Mouse (Mus musculus): ENCODE data around the gene Snx33. TPM values are rescaled to one million over a fixed set of nuclear protein-coding genes. Genes with fewer than 3 reads are reported as not detected.
A peak's percentile ranks its signal among the peaks of the same experiment; 100 is the strongest.

Gene Snx33
- polyA plus RNA-seq (2014; fragmentation: Nextera tagmentation; extraction: Ambion mirVana): 5.1 and 5.8 TPM in 2 replicates

DNA sequence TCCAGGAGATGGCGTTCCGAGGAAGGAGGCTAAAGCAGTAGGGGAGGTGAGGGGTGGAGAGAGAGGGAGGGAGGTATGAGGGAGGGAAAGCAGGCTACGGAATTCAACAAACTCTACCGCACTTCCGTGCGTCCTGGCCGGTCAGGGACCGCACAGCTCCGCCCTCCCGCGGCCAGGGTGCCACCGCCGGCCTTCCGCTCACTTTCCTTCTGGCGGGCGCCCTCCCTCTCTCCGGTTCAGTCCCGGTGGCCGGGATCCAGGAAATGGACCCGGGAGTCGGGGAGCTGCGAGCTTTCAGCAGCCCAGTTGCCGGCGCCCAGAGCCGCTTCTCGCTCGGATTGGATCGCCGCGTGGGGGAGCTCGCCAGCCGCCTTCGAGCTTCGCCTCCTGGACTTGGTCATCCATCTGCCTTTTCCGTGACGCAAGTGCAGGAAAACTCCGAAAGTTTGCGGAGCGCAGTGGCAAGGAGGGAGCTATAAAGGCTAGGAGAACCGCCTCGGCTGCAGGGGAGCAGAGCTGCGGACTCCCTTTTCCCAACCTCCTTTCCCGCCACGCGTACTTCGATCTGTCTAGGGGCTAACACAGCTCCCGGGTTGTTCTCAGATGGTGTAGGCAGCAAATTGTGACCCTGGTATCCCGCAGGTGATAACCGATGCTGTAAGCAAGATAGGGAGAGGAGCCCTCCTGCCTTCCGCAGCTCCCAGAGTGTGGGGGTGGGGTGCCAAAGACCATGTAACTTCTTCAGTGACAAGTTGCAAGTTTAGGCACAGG, at the start of gene Snx33:
Gene Snx33 (minus strand): TSS at position 331 of the 771 bp plus-strand sequence.
- ATAC-seq (replicated peaks; ENCODE audit: low FRiP score, low TSS enrichment, low read depth) (peak; percentile 85), DNase-seq (ENCODE audit: low spot score) (peak; percentile 96)
- Histone ChIP-seq H3K9me3 (ENCODE audit: control insufficient read depth, low read length) (no peaks in the 10 kb centered on the region), H3K4me2 (ENCODE audit: low read length) (peak within 1 kb of the TSS; percentile 74), H3K9ac (ENCODE audit: low read length) (peak within 1 kb of the TSS; percentile 71), H3K4me1 (replicated peaks; ENCODE audit: control insufficient read depth, insufficient read depth, low read length) (peaks cover 33% of the 10 kb centered on the region), H3K4me3 (ENCODE audit: low read depth, low read length) (peak within 1 kb of the TSS; percentile 61), H3K36me3 (ENCODE audit: control insufficient read depth, insufficient read depth, low read length) (peaks cover 3% of the 10 kb centered on the region; the same call in 1 of the 2 replicates), H3K27me3 (replicated peaks; ENCODE audit: control insufficient read depth, insufficient read depth, low read length) (no peaks in the 10 kb centered on the region), H3K27ac (ENCODE audit: low read depth) (peak within 1 kb of the TSS; percentile 94)
- WGBS: under 1% methylated on average over 48 of the region's 50 CpGs

DNA sequence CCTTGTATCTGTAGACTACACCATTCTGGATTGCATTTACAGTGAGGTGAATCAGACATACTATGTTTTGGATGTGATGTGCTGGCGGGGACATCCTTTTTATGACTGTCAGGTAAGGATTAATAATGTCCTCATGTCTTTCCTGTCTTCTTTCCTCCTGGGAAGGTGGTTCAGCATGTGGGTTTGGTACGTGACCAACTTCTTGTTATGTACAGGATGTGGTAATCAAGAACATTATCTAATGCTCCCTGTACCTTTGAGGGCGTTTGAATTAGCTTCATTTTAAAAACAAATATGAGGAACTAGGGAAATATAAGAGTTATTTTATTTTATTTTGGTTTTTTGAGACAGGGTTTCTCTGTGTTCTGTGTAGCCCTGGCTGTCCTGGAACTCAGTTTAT, 47.0 kb upstream of the Snx33 start:
- no peak overlapping the region for H3K4me3 ChIP-seq (ENCODE audit: low read depth, low read length)
- no peaks in the 10 kb centered on the region for H3K9me3 ChIP-seq (ENCODE audit: control insufficient read depth, low read length)
- no peak overlapping the region for H3K4me2 ChIP-seq (ENCODE audit: low read length)
- WGBS: 83% methylated on average over 3 of the region's 3 CpGs
- DNase-seq (ENCODE audit: low spot score) (no peak), ATAC-seq (replicated peaks; ENCODE audit: low FRiP score, low TSS enrichment, low read depth) (no peak)
- H3K4me1 ChIP-seq (replicated peaks; ENCODE audit: control insufficient read depth, insufficient read depth, low read length): no peaks in the 10 kb centered on the region
- H3K27me3 ChIP-seq (replicated peaks; ENCODE audit: control insufficient read depth, insufficient read depth, low read length): no peaks in the 10 kb centered on the region
- no peak overlapping the region for H3K9ac ChIP-seq (ENCODE audit: low read length)
- peaks cover 6% of the 10 kb centered on the region for H3K36me3 ChIP-seq (ENCODE audit: control insufficient read depth, insufficient read depth, low read length)
- H3K27ac ChIP-seq (ENCODE audit: low read depth): no peak overlapping the region

DNA sequence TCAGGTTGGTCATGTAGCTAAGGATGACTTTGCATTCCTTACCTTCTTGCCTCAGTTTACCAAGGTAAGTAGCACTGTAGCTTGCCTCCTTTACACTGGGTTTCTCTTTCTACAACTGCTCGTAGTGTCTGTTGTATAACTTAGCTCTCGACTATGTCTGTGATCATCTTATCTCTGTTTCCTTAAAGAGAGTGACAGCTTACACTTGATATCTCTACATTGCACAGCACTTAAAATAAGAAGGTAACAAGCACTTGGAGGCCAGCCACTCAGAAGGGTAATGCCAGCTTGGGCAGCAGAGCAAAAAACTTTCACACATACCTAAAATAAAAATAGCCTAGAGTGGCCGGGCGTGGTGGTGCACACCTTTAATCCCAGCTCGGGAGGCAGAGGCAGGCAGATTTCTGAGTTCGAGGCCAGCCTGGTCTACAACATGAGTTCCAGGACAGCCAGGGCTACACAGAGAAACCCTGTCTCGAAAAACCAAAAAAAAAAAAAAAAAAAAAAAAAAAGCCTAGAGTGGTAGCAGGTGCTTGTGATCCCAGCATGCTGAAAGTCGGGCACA, 45.9 kb upstream of the Snx33 start:
- Histone ChIP-seq H3K4me1 (replicated peaks; ENCODE audit: control insufficient read depth, insufficient read depth, low read length) (no peaks in the 10 kb centered on the region), H3K4me2 (ENCODE audit: low read length) (no peak overlapping the region), H3K9ac (ENCODE audit: low read length) (no peak overlapping the region), H3K4me3 (ENCODE audit: low read depth, low read length) (no peak overlapping the region), H3K9me3 (ENCODE audit: control insufficient read depth, low read length) (no peaks in the 10 kb centered on the region), H3K36me3 (ENCODE audit: control insufficient read depth, insufficient read depth, low read length) (peaks cover 6% of the 10 kb centered on the region), H3K27me3 (replicated peaks; ENCODE audit: control insufficient read depth, insufficient read depth, low read length) (no peaks in the 10 kb centered on the region), H3K27ac (ENCODE audit: low read depth) (no peak overlapping the region)
- DNase-seq (ENCODE audit: low spot score) (no peak), ATAC-seq (replicated peaks; ENCODE audit: low FRiP score, low TSS enrichment, low read depth) (no peak)
- WGBS: 83% methylated on average over 8 of the region's 8 CpGs

DNA sequence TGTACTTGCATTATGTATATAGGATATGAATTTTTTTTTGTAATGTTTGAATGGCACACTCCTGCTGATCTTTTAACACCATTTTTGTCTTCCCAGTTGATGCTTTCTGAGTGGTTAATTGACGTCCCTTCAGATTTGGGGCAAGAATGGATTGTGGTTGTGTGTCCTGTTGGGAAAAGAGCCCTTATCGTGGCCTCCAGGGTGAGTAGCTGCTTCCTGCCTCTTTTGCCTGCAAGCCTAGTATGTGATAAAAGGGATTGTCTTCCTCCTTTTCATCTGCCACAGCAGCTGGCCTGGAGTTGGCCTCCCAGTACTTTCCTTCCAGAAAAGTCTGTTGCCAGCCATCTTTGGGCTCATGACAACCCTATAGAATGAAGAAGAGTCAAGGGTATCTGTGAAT, 42.0 kb upstream of the Snx33 start:
- H3K4me2 ChIP-seq (ENCODE audit: low read length): no peak overlapping the region

DNA sequence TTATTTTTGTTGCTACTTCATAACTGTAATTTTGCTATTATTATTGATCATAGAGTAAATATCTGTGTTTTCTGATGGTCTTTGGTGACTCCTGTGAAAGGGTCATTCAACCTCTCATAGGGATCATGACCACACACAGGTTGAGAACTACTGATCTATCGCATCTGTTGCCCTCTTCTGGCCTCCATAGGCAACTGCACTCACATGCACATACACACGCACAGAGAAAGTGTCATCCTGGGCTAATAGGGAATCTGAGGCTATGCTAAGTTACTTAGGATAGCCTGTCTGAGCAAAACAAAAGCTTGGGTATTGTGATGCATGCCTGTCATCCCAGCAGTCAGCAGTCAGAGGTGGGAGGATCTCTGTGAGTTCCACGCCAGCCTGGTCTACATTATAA, 33.4 kb upstream of the Snx33 start:
- DNase-seq (ENCODE audit: low spot score) (no peak), ATAC-seq (replicated peaks; ENCODE audit: low FRiP score, low TSS enrichment, low read depth) (no peak)
- Histone ChIP-seq H3K9ac (ENCODE audit: low read length) (no peak overlapping the region), H3K4me1 (replicated peaks; ENCODE audit: control insufficient read depth, insufficient read depth, low read length) (no peaks in the 10 kb centered on the region), H3K4me3 (ENCODE audit: low read depth, low read length) (no peak overlapping the region), H3K4me2 (ENCODE audit: low read length) (no peak overlapping the region), H3K9me3 (ENCODE audit: control insufficient read depth, low read length) (no peaks in the 10 kb centered on the region), H3K27ac (ENCODE audit: low read depth) (no peak overlapping the region), H3K27me3 (replicated peaks; ENCODE audit: control insufficient read depth, insufficient read depth, low read length) (no peaks in the 10 kb centered on the region), H3K36me3 (ENCODE audit: control insufficient read depth, insufficient read depth, low read length) (peaks cover 23% of the 10 kb centered on the region)
- 93% methylated on average over 3 of the region's 3 CpGs for WGBS

More for the DNA sequence above, 42.0 kb upstream of the Snx33 start:
- Histone ChIP-seq H3K9me3 (ENCODE audit: control insufficient read depth, low read length) (no peaks in the 10 kb centered on the region), H3K4me3 (ENCODE audit: low read depth, low read length) (no peak overlapping the region), H3K9ac (ENCODE audit: low read length) (no peak overlapping the region), H3K27me3 (replicated peaks; ENCODE audit: control insufficient read depth, insufficient read depth, low read length) (no peaks in the 10 kb centered on the region), H3K4me1 (replicated peaks; ENCODE audit: control insufficient read depth, insufficient read depth, low read length) (no peaks in the 10 kb centered on the region), H3K36me3 (ENCODE audit: control insufficient read depth, insufficient read depth, low read length) (peaks cover 6% of the 10 kb centered on the region), H3K27ac (ENCODE audit: low read depth) (no peak overlapping the region)
- DNase-seq (ENCODE audit: low spot score) (no peak), ATAC-seq (replicated peaks; ENCODE audit: low FRiP score, low TSS enrichment, low read depth) (no peak)
- 91% methylated on average over 2 of the region's 2 CpGs for WGBS

DNA sequence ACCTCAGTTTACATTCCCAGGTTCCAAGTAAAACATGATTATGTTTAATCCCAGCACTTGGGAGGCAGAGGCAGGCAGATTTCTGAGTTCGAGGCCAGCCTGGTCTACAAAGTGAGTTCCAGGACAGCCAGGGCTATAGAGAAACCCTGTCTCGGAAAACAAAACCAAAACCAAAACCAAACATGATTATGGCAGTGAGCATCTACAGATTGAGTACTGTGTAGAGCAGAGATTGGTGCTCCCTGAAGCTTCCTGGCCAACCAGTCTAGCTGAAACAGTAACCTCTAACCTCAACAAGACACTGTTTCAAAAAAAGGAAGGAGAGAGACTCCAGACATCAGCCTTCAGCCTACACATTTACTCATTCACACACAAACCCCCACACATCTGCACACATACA, 30.5 kb upstream of the Snx33 start:
- 91% methylated on average over 2 of the region's 2 CpGs for WGBS
- no peak overlapping the region for H3K4me2 ChIP-seq (ENCODE audit: low read length)
- ATAC-seq (replicated peaks; ENCODE audit: low FRiP score, low TSS enrichment, low read depth) (no peak), DNase-seq (ENCODE audit: low spot score) (no peak)
- no peak overlapping the region for H3K4me3 ChIP-seq (ENCODE audit: low read depth, low read length)
- H3K27ac ChIP-seq (ENCODE audit: low read depth): no peak overlapping the region
- no peaks in the 10 kb centered on the region for H3K9me3 ChIP-seq (ENCODE audit: control insufficient read depth, low read length)
- H3K4me1 ChIP-seq (replicated peaks; ENCODE audit: control insufficient read depth, insufficient read depth, low read length): no peaks in the 10 kb centered on the region
- H3K27me3 ChIP-seq (replicated peaks; ENCODE audit: control insufficient read depth, insufficient read depth, low read length): no peaks in the 10 kb centered on the region
- H3K36me3 ChIP-seq (ENCODE audit: control insufficient read depth, insufficient read depth, low read length): peaks cover 19% of the 10 kb centered on the region
- no peak overlapping the region for H3K9ac ChIP-seq (ENCODE audit: low read length)

DNA sequence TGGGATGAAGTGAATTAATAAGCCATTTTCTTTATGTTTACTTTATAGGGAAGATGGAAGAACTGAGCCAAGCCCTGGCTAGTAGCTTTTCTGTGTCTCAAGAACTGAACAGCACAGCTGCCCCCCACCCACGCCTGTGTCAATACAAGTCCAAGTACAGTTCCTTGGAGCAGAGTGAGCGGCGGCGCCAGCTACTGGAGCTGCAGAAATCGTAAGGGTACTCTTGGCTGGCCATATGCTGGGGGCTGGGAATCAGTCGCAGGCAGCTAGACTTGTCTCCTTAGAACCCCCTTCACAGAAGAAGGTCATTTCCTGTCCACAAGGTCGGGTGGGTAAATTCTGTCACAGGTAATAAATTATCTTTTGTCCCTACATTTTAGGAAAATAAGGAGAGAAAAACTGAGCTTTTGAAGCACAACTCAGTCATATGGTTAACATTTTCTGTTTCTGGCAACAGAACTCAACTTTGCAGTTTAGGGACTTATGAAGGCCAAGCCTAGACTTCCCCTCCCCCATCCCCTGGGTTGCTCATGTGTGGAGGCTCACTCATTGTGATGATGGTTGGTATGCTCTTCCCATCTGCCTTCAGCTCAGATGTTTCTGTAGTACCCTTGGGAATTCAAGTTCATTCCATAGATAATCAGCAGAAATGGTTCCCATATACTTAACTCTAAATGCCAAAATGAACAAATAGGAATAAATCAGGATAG, 28.9 kb upstream of the Snx33 start:
- Histone ChIP-seq H3K9ac (ENCODE audit: low read length) (no peak overlapping the region), H3K9me3 (ENCODE audit: control insufficient read depth, low read length) (no peaks in the 10 kb centered on the region), H3K27ac (ENCODE audit: low read depth) (no peak overlapping the region), H3K4me3 (ENCODE audit: low read depth, low read length) (no peak overlapping the region), H3K36me3 (ENCODE audit: control insufficient read depth, insufficient read depth, low read length) (peaks cover 11% of the 10 kb centered on the region; the same call in 1 of the 2 replicates), H3K27me3 (replicated peaks; ENCODE audit: control insufficient read depth, insufficient read depth, low read length) (no peaks in the 10 kb centered on the region), H3K4me2 (ENCODE audit: low read length) (no peak overlapping the region), H3K4me1 (replicated peaks; ENCODE audit: control insufficient read depth, insufficient read depth, low read length) (no peaks in the 10 kb centered on the region)
- ATAC-seq (replicated peaks; ENCODE audit: low FRiP score, low TSS enrichment, low read depth): no peak
- 74% methylated on average over 7 of the region's 7 CpGs for WGBS
- no peak for DNase-seq (ENCODE audit: low spot score)

DNA sequence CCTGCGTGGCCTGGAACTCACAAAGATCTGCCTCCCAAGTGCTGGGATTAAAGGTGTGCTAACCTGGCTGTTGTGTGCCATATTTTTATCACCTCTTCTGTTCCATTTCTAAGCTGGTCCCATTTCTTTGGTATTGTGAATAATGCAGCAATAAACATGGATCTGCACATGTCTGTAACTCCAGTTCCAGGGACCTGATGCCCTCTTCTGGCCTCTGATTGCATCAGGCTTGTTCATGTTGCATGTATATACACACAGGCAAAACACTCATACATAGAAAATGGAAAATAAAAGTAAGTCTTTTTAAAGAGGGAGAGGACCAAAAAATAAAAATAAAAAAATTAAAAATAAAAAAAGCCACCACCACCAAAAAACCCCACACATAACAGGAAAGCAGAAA, 25.4 kb upstream of the Snx33 start:
- Histone ChIP-seq H3K9me3 (ENCODE audit: control insufficient read depth, low read length) (no peaks in the 10 kb centered on the region), H3K36me3 (ENCODE audit: control insufficient read depth, insufficient read depth, low read length) (peaks cover 5% of the 10 kb centered on the region; the same call in 1 of the 2 replicates), H3K27ac (ENCODE audit: low read depth) (no peak overlapping the region), H3K4me3 (ENCODE audit: low read depth, low read length) (no peak overlapping the region), H3K27me3 (replicated peaks; ENCODE audit: control insufficient read depth, insufficient read depth, low read length) (no peaks in the 10 kb centered on the region), H3K4me2 (ENCODE audit: low read length) (no peak overlapping the region), H3K9ac (ENCODE audit: low read length) (no peak overlapping the region), H3K4me1 (replicated peaks; ENCODE audit: control insufficient read depth, insufficient read depth, low read length) (peaks cover 5% of the 10 kb centered on the region)
- ATAC-seq (replicated peaks; ENCODE audit: low FRiP score, low TSS enrichment, low read depth) (no peak), DNase-seq (ENCODE audit: low spot score) (no peak)
- WGBS: 83% methylated on average over 1 of the region's 1 CpGs

Data from intestine, embryonic 14.5 days (tissue).